Mouse (Mus musculus): Measurements from ENCODE around the gene Pigp.
"Not testable (repeated sequence)": the region's sequence is repeated elsewhere in the genome, so short reads cannot be mapped to it uniquely, and the experiment has no call there.

Pigp gene

DNA sequence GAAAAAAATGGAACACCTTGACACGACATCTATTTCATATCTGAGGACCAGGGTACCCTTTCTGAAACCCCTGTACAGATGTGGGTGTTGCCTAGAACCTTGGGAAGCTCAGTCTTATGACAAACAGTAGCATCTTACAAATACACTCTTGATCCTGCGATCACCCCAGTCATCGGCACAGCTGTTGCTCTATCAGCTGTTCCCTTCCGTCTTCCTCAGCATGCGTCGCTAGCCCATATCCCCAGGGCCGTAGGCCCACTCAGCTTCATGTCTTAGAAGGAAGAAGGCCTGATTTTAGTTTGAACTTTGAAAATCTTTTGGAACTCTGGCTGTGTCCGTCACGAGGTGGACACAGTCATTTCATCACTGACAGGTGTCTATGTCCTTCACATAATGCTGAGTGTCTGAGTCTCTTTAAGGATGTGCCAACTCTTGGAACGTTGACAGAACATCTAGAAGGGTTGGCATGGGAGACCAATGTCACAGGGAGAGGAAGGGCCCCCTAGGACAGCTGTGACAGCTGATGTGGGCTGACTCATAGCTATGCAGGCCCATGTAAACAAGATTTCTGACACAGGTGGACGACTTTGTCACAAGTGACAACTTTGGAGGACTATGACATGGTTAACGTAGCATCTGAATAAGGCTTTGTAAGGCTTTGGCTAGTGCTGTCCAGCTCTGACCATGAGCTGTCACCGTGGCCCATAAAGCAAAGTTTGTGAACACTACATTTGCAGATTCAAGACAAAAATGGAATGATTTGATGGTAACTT is 10.9 kb downstream of the Pigp start:
- no peak for DNase-seq (ENCODE audit: low spot score in 2 of 2)

DNA sequence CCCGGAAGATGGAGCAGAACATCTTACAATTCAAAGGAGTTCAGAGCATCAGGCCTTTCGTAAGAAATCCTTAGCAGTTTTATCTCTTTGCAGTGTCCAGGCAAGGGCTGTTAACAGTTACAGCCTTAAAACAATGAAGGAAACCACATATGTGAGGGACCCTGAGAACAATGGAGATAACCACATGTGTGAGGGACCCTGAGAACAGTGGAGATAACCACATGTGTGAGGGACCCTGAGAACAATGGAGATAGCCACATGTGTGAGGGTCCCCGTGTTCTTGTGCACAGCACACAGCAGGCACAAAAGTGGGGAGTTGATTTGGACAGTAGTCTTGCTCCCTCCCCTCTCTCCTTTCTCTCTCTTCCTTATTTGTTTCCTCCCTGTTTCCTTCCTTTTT is 13.6 kb downstream of the Pigp start:
- no peak for DNase-seq (ENCODE audit: low spot score in 2 of 2)

DNA sequence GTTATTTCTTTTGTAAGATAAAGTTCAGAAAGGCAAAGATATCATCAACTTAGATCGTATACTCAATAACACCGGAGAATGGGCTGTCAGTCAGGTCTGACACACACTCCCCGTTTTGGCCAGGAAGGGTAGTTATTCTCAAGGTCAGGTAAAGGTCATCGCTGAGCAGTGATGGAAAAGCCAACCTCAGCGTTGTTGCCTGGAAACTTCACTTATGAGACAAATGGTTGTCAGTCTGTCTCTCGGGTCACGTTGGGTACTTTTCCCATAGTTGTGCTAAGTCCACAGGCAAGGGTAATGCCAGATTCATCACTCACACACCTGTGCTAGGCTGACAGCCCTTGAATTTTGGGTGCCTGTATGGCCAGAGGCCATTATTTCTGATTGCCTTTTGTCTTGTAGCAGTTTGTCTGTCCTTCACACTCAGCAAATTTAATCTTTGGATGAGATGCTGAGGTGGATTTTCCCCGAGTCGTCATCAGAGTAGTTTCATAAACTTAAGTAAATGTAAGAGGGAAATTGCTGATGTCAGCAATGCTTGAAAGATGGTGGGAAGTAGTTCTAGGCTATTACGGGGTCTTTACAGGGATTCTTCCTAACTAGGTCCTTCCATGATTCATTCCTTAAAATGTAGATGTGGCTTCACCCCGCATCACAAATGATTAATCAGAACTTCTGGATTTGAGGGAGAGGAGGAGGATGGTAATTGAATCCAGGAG is 14.7 kb downstream of the Pigp start:
- DNase-seq (ENCODE audit: low spot score in 2 of 2): no peak

DNA sequence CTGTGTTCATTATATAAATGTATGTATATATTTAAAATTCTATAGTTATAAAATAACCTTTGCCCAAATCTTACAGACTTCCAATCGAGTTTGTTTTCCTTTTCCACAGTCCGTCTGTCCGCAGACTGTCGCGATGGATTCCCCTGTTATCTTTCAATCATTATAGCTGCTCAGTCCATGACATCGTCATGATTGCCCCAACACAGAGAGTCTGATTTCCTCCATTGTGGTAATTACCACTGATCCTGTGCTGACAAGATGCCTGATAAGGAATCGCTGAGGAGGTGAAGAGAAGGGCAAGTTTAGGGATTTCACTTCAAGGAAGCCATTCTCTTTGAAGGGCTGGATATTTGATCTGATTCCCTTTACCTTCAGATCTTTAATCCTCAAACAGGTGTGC is 15.6 kb downstream of the Pigp start:
- DNase-seq (ENCODE audit: low spot score in 2 of 2): no peak

DNA sequence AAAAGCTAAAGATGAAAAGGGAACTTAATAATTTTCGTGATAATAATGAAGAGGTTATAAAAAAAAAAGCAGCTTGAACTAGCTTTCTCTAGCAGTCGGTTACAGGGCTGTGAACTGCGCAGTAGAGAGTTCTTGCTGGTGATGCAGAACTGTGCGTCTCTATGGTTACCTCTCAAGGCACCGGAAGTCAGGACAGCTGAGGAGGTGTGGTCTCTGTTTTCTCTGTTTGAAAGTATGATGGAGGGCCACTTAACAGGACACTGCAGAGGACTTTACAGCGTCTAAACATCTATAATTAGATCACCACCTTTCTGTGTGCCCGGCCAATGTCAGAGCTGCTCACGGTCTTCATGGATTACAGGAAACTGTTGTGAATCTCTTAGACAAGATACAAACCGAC is 17.2 kb downstream of the Pigp start:
- peak in 1 of 2 experiments; percentile 32 for DNase-seq (ENCODE audit: low spot score in 2 of 2)

DNA sequence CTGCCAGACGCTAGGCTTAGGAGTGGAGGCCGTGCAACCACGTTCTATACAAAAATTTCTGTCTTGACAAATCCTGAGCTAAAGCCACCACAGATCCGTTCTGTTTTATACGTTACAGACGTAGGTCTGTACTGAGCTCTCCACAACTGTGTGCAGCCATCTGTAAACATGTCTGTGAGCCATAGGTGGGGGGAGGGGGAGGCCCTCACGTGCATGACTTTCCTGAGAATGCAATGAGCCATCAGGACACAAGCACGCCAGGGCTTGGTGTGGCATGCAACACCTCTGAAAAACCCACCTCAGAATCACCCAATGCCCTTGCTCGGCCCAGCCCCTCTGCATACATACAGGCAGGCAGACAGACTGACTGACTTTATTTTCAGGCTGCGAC is 21.4 kb downstream of the Pigp start:
- DNase-seq (ENCODE audit: low spot score in 2 of 2): no peak

DNA sequence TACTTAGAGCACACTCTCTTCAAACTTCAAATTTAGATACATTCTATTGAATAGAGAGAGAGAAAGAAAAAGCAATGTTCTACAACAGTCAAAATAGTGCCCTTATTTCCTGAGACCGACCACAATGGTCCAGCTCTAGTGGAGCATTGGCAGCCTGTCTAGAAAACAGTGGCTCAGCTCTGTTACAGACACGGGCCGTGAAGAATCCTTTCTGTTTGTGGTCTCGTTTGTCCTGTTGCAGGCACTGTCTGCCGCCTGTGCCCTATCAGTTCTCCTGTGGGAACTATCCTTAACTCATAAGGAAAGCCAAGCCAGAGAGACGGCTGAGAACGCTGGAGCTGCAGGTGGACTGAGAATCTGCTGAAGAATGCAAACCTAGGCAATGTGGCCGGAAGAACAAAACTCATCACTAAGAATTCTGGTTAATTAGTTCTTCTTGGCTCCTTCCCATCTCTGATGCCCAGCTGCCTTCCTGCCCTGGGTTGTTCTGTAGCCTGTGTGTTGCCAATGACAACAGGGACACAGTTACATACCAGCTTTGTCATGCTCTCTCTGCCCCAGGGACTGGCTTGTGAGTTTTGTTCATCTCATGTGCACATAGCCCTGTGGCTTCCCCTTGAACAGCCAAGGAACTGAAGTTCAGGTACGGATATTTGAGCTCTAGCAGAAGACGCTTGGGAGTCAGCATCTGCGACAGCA is 21.9 kb downstream of the Pigp start:
- no peak for DNase-seq (ENCODE audit: low spot score in 2 of 2)

DNA sequence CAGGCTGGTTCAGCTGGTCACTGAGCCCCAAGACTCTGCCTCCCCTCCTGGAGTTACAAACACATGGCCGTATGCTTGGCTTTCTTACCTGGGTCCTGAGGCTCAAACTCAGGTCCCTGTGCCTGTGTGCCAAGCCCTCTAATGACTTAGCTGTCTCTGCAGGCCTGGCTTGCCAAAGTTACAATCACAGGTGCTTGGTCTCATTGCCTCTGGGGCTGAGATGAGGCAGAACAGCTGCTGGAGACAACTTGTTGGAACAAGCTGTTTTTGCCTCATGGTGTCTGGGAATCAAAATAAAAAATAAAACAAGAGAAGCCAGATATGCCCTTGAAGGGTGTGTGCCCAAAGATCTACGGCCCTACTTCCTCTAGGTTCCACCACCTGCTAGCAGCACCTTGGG is 22.9 kb downstream of the Pigp start:
- no peak for DNase-seq (ENCODE audit: low spot score in 2 of 2)

DNA sequence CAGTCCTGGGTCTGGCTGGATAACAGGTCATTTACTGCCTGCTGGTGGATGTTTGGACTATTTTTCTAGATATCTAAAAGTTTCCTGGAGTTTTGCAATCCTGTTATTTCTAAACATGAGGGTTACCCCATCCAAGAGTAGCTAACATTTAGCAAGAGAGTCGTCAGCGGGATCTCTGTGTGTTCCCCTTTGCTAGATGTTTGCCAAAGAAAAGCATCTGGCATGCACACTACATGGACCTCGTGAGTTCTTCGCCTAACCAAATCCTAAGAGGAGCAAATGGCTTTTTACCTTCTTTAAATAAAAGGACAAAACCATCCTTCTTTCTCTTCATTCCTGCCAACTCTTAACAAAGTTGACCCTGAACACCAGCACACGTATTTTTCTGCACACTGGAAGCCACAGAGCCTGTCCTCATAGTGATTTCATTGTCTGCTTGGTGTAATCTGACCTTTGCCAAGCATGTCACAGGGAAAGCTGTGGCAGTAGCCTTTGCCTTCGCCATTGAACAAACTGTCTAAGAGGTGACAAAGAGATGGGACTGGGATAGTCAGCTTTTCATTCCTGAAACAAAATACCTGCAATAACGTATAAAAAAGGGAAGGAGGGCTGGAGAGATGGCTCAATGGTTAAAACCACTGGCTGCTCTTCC is 24.4 kb downstream of the Pigp start:
- no peak for DNase-seq (ENCODE audit: low spot score in 2 of 2)

DNA sequence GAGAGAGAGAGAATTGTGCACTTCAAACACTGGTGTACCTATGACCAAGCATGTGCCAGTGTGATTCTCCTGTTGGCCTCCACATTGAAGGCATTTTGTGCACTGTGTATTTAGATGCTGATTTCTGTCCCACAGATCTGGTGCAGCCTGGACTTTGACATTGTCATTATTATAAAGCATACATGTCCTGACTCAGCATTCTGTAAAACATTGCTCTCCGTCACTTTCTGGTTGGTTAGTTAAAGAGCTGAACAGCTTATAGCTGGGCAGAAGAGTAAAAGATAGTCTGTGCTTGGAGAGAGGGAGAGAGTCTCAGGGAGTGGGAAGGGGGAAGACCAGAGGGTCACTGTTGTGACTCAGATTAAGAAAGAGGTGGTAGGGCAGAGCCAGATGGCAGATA is 25.9 kb downstream of the Pigp start:
- no peak for DNase-seq (ENCODE audit: low spot score in 2 of 2)

DNA sequence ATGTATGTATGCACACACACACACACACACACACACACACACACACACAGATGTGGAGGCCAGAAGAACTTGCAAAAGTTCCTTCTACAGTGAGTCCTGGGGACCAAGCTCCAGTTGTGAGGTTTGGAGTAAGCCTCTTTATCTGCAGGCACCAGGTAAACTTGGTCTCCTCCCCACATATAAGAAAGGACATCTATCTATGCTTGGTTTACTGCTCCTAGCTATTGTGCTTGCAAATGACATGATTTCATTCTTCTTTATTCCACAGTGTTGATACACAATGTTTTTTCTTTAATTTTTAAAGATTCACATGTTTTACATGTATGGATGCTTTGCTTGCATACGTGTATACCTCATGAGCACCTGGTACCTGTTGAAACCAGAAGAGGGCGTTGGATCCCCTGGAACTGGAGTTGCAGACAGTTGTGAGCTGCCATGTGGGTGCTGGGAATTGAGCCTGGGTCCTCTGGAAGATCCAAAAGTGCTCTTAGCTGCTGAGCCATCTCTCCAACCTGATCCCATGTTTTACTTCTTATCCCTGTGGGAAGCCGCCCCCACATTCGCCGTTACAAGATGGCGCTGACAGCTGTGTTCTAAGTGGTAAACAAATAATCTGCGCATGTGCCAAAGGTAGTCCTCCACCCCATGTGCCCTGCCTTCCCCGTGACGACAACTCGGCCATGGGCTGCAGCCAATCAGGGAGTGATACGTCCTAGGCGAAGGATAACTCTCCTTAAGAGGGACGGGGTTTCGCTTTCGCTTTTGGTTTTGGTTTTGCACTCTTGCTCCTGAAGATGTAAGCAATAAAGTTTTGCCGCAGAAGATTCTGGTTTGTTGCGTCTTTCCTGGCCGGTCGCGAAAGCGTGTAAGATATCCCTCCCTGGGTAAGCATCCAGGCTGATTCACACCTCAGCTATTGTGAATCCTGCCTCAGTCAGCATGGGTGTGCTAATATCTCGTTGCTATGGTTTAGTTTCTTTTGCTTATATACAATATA is 32.2 kb downstream of the Pigp start:
- not testable (repeated sequence) for DNase-seq (ENCODE audit: low spot score in 2 of 2)

DNA sequence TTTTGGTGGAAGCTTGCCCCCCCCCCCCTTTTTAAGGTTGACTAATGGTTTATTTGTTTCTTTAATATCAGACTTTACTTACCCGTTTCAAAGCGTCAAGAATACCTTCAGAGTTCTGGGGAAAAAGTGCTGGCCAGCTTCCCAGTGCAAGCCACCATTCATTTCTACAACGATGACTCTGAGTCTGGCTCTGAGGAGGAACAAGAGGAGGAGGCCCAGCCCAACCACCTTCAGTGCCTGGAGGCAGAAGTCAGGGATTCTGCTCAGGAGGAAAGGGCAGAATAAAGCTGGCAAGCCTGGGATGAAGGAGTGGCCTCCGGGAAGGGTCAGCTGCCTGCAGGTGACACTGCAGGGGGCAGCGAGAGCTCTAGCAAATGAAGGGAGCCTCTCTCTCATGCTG is 36.0 kb downstream of the Pigp start:
- no peak for DNase-seq (ENCODE audit: low spot score in 2 of 2)

DNA sequence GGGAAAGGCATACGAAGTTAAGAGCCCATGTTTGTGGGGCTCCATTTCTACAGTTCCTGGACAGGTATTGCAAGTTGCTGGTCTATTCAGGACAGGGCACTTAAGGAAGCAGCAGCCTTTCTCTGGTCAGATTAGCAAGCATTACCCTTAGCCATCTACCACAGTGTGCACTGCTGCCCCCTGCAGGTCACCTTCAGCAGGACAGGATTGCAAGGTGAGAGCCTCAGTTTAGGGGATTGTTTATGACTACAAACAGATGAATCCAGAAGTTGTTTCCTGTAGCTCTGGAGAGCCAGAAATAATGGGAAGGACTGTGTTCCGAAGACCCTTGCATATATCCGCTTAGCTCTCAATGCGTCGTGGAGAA is 39.8 kb downstream of the Pigp start:
- DNase-seq (ENCODE audit: low spot score in 2 of 2): no peak

DNA sequence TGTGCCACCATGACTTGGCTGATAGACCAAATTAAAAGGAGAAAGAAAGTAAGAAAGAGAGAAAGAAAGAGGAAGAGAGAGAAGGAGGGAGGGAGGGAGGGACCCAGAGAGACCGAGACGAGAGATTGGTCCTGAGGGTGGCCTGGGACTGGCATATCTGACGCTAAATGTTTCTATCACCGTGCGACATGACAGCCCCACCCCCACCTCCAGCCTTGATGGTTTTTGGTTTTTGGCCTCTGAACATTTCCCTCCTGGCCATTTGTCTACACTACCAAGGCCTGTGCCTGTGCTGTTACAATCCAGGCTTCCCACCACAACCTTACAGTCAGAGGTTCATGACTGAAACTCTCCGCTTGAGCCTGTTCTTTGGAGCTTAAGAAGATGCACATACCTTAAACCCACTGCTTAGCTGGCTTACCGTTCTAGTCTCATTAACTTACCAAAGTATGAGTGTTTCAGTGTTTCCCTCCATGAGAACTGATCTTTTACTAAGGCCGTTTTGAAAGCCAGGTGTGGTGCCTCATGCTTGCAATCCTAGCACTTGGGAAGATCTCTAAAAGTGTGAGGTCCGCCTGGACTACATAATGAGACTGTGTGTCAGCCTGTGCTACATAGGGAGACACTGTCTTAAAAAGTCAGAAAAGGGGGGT is 40.3 kb downstream of the Pigp start:
- no peak for DNase-seq (ENCODE audit: low spot score in 2 of 2)

DNA sequence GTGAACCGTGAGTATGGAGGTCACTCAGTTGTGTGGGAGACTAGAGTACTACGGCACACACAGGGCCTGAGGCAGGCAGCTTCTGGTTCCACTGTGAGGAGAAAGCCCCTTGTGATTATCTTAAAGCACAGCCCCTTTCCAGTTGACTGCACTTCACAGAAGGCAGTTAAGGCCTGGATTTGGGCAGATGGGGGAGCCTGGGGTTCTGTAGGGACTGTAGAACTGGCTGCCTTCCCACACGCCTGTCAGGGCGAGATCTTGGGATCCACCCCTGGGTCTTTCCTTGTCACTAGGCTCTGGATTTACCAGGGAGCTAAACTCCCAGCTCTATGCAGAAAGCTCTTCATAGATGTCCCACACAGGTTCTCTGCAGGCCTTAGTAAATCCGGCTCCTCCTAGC is 41.2 kb downstream of the Pigp start:
- DNase-seq (ENCODE audit: low spot score in 2 of 2): no peak

DNA sequence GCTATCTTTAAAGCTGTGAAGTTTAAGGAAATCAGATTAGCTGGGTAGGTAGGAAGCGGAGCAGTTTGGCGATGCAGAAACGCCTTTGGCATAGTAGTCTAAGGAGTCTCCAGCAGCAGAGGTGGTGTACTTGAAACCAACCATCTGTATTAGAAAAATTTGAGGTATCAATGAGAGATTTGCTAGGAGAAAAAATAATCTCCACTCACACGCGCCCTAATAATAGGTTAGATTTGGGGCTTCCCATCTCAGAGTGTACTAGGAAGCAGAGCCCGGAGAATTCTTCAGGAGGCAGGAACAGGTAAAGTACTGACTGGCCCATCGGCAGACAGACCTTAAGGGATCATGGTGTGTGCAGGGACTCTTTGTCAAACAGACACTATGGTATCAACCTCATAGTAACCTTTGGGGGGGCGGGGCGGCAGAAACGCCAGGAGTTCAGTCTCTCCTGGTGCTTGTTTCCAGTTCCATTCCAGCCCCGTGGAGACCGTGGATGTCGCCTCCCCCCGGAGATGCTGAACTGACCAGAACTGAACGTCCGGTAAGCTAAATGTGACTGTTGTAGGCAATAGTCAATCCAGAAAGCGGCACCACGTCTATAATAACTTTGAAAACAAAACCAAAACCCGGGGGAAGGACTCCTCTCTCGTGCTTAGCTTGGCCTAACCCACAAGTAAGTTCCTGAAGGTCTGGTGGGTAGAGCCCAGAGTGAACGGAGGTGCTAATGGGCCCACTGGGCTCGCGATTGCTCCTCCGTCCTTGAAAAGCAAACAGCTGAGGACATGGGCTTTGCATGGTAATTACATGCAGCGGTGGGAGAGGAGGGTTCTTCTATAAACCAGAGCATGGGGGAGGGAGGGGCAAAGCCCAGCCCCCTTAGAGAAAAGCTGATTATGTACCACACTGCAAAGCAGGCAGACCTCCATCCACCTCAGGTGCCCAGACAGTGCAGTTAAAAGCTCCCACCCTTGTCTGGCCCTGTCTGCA is 42.5 kb downstream of the Pigp start:
- DNase-seq (ENCODE audit: low spot score in 2 of 2): no peak

DNA sequence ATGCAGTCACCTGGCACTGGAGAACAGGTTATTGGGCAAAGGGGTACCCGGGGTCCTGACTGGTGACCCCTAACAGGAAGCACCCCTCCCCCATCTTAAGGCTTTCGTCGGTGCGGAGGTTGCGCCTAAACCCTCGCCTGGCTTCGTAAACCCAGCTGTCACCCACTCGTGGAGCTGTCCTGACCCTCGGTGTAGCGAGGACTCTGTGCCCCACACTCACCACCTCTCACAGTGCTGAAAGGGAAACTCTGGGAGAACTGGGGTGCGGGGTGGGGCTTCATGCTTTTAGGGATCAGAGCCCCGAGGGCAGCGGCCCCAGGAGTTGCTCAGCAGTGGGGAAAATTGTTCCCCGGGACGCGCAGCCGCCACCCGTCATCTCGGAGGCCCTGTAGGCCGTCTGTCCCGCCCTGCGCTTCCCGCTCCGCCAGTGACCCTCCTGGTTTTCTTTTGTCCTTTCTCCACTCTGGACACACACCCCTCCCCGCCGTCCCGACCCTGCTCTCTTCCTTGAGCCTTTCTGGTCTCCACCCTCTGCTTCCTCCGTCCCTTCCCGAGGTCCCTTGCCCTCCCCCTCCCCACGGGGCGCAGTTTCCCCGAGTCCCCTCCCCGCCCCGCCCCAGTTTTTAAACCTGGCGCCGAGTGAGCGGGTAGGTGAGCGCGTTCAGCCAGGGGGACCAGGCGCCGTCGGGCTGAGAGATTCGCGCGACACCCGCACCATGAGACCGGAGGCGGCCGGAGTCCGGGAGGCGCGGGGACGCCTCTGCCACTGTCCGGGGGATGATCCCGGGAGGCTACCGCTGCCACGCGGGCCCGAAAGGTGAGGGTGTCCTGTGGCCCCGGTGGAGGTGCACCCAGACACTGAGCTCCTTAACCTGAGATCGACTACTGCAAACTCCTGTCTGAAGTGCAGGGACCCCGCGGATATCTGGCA is 43.6 kb downstream of the Pigp start, which contains the start of gene Ripply3:
Ripply3 (plus strand) TSS at position 640 of the 931 bp plus-strand sequence.
- DNase-seq (ENCODE audit: low spot score in 2 of 2): no peak

DNA sequence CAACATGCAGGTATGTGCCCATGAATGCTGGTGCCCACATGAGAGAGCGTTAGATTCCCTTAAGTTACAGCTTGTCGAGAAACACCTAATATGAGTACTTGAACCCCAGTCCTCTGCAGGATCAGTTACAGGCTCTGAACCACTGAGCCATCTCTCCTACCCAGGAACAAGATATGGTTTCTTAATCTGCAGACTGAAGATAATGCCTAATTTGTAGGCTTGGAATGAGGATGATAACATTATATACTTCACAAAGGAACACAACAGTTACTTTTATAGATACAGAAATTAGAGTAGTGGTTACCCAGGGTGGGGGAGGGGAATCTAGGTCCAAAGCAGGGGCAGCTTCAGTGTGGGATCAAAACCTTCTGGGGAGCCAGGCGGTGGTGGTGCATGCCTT is 45.6 kb downstream of the Pigp start:
- DNase-seq (ENCODE audit: low spot score in 2 of 2): no peak
